Mouse (Mus musculus) spleen, postnatal 14 days (tissue): ENCODE results near the gene Gm19402.
"Not testable (repeated sequence)": the region's sequence is repeated elsewhere in the genome, so short reads cannot be mapped to it uniquely, and the experiment has no call there.

Experiments used
- DNase-seq, 2 experiments: peaks; one replicate each; pipeline ENCODE4 v3.0.0; 2021 to 2022; ENCODE audit warnings: low spot score in 2 of 2

Gm19402 gene

GRCm38 (mm10) chr10:77690356-77690807 is at the start of gene Gm19402:
Gm19402 (minus strand) TSS chr10:77690757.
- DNase-seq, result not testable (repeated sequence)

GRCm38 (mm10) chr10:77738929-77739328 is 48.4 kb upstream of the Gm19402 start:
- DNase-seq, result no peak

GRCm38 (mm10) chr10:77735928-77736327 is 45.4 kb upstream of the Gm19402 start:
- DNase-seq, result no peak

GRCm38 (mm10) chr10:77729241-77729640 is 38.7 kb upstream of the Gm19402 start:
- DNase-seq, result no peak

GRCm38 (mm10) chr10:77728280-77728679 is 37.7 kb upstream of the Gm19402 start:
- no peak for DNase-seq

GRCm38 (mm10) chr10:77726186-77726585 is 35.6 kb upstream of the Gm19402 start, which contains the start of gene Gm10100:
Gm10100 (plus strand) TSS chr10:77726486.
- DNase-seq, result no peak

GRCm38 (mm10) chr10:77724855-77725254 is 34.3 kb upstream of the Gm19402 start:
- DNase-seq, result no peak

- DNase-seq, result not testable (repeated sequence)
Measured at GRCm38 (mm10) chr10:77720299-77720698, 29.7 kb upstream of the Gm19402 start, which contains the start of gene Krtap12-1. Krtap12-1 (plus strand) TSS chr10:77720599.

- no peak for DNase-seq
Measured at GRCm38 (mm10) chr10:77715507-77715906, 24.9 kb upstream of the Gm19402 start, which contains the start of gene Gm10142. Gm10142 (plus strand) TSS chr10:77715807.

GRCm38 (mm10) chr10:77713734-77714133 is 23.2 kb upstream of the Gm19402 start:
- DNase-seq, result no peak

- DNase-seq, result not testable (repeated sequence)
Measured at GRCm38 (mm10) chr10:77711157-77711556, 20.6 kb upstream of the Gm19402 start, which contains the start of gene Gm10024. Gm10024 (plus strand) TSS chr10:77711457.

GRCm38 (mm10) chr10:77709831-77710230 is 19.3 kb upstream of the Gm19402 start:
- no peak for DNase-seq

GRCm38 (mm10) chr10:77706326-77706725 is 15.8 kb upstream of the Gm19402 start, which contains the start of gene Gm10272:
Gm10272 (plus strand) TSS chr10:77706626.
- no peak for DNase-seq

- DNase-seq, result no peak
Measured at GRCm38 (mm10) chr10:77697133-77697532, 6.6 kb upstream of the Gm19402 start, which contains the start of gene Gm9508. Gm9508 (minus strand) TSS chr10:77697233.

GRCm38 (mm10) chr10:77687021-77687420 is 3.5 kb downstream of the Gm19402 start:
- no peak for DNase-seq

GRCm38 (mm10) chr10:77685895-77686664 is 4.5 kb downstream of the Gm19402 start, which contains the start of gene Tspear:
Tspear (plus strand) TSS chr10:77686569.
- no peak for DNase-seq

GRCm38 (mm10) chr10:77684181-77684580 is 6.4 kb downstream of the Gm19402 start:
- no peak for DNase-seq

GRCm38 (mm10) chr10:77682994-77683393 is 7.6 kb downstream of the Gm19402 start:
- DNase-seq, result no peak

- peak in 1 of 2 experiments; percentile 14 for DNase-seq
Measured at GRCm38 (mm10) chr10:77677562-77677961, 13.0 kb downstream of the Gm19402 start.

GRCm38 (mm10) chr10:77673765-77674164 is 16.8 kb downstream of the Gm19402 start:
- peak in 1 of 2 experiments; percentile 13 for DNase-seq

GRCm38 (mm10) chr10:77671519-77671918 is 19.0 kb downstream of the Gm19402 start:
- no peak for DNase-seq

- no peak for DNase-seq
Measured at GRCm38 (mm10) chr10:77670710-77671109, 19.8 kb downstream of the Gm19402 start.

GRCm38 (mm10) chr10:77667402-77667801 is 23.2 kb downstream of the Gm19402 start:
- DNase-seq, result no peak
